Mouse (Mus musculus) lung, embryonic 14.5 days (tissue): Measurements from ENCODE around the gene Lce1d. TPM values are rescaled to one million over a fixed set of nuclear protein-coding genes. Genes with fewer than 3 reads are reported as not detected.
"Not testable (repeated sequence)": the region's sequence is repeated elsewhere in the genome, so short reads cannot be mapped to it uniquely, and the experiment has no call there.

Source experiments
- ATAC-seq: fragments of 200-750 bp; cut with Nextera tagmentation; 2 replicates; pipeline ENCODE4 v1.8.0; 2017; ENCODE audit warnings: mild to moderate bottlenecking, moderate TSS enrichment, moderate library complexity; ENCODE audit not compliant: insufficient read depth
- DNase-seq: peaks from one replicate; pipeline ENCODE4 v3.0.0-alpha.2; 2015
- H3K27ac ChIP-seq: fragments of 300-500 bp; sonication (generic); 2 replicates; pipeline ENCODE4 v1.5.1; 2014; ENCODE audit warnings: low read depth, mild to moderate bottlenecking, moderate library complexity
- H3K27me3 ChIP-seq: fragments of 300-500 bp; sonication (generic); 2 replicates; pipeline ENCODE4 v1.6.1; 2014; ENCODE audit warnings: low read length, control low read depth; ENCODE audit not compliant: insufficient read depth
- H3K36me3 ChIP-seq: fragments of 300-500 bp; sonication (generic); 2 replicates; pipeline ENCODE4 v1.6.1; 2014; ENCODE audit warnings: control low read depth; ENCODE audit not compliant: insufficient read depth
- H3K4me1 ChIP-seq: fragments of 300-500 bp; sonication (generic); 2 replicates; pipeline ENCODE4 v1.6.1; 2014; ENCODE audit warnings: antibody characterized with exemption, control low read depth; ENCODE audit not compliant: insufficient read depth
- H3K4me2 ChIP-seq: fragments of 300-500 bp; sonication (generic); 2 replicates; pipeline ENCODE4 v1.6.1; 2014; ENCODE audit warnings: mild to moderate bottlenecking
- H3K4me3 ChIP-seq: fragments of 300-500 bp; sonication (generic); 2 replicates; pipeline ENCODE4 v1.5.1; 2014; ENCODE audit warnings: low read depth, low read length
- H3K9ac ChIP-seq: fragments of 300-500 bp; sonication (generic); 2 replicates; pipeline ENCODE4 v1.6.1; 2014
- H3K9me3 ChIP-seq: fragments of 300-500 bp; sonication (generic); 2 replicates; pipeline ENCODE4 v1.6.1; 2016; ENCODE audit warnings: low read depth, low read length, control low read depth
- CTCF ChIP-seq: IDR thresholded peaks from 2 replicates; pipeline ENCODE4 v1.5.1; 2016; ENCODE audit warnings: antibody characterized with exemption, low read depth
- WGBS: fragments of 180-500 bp; shearing (Covaris S2); extraction: QIAGEN DNeasy Blood & Tissue Kit; methylation state at CpG from one replicate; pipeline ENCODE4 v1.1.7; 2014; 5-methylcytosine and 5-hydroxymethylcytosine counted together
- polyA plus RNA-seq: library from polyadenylated mRNA; unstranded; fragments of >200 nt; fragmentation: Nextera tagmentation; extraction: Ambion mirVana; gene quantifications from 2 replicates; pipeline ENCODE4 v1.2.1, GENCODE M21; 2014

Gene Lce1d
- polyA plus RNA-seq = not detected in 2 replicates

DNA sequence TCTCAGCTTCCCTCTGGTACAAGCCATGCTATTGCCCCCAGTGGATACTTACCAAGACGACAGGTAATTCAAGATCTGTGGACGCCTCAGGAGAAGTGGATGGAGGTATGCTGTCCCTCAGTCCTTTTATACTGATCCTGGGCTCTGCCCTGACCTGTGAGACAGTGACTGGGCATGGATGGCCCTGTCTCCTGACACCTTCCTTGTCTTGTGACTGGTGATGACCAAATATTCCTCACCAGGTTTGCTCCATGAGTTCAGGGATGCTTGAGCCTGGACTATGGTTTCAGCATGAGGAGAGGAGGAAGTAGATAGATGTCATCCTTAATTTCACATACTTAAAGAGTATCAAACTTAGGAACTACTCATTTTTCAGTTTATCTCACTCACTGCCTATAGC, at the start of gene Lce1d:
TSS of gene Lce1d (minus strand) at position 101 of the 400 bp plus-strand sequence.
- Histone ChIP-seq H3K27ac (no peak within 1 kb of the TSS), H3K4me2 (no peak within 1 kb of the TSS), H3K9me3 (no peaks in the 10 kb centered on the region), H3K27me3 (no peaks in the 10 kb centered on the region), H3K9ac (no peak within 1 kb of the TSS), H3K4me3 (no peak within 1 kb of the TSS), H3K4me1 (no peaks in the 10 kb centered on the region), H3K36me3 (no peaks in the 10 kb centered on the region)
- ATAC-seq (no peak), DNase-seq (no peak)
- TF ChIP-seq CTCF = no peak
- WGBS = 63% methylated on average over 2 of the region's 2 CpGs

DNA sequence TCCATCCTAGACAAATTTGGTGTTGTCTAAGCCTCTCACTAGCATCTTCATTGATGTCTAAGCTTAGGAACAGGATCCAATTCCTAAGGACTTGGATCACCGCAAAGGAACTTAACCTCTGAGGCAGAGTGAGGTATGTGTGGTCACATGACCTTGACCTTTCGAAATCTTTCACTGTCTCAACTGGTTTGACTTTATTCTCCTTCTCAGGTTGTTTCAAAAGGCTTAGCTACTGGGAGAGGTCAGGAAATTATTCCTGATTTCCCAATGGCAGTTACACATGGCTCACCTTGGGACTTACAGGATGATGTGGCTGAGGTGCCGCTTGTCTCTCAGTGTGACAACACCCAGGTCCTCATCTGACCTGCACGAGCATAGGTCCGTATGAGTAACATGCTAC, 35.6 kb upstream of the Lce1d start:
- no peaks in the 10 kb centered on the region for H3K36me3 ChIP-seq
- no peak overlapping the region for H3K9ac ChIP-seq
- DNase-seq (no peak), ATAC-seq (no peak)
- 76% methylated on average over 5 of the region's 5 CpGs for WGBS
- H3K4me2 ChIP-seq = no peak overlapping the region
- H3K27me3 ChIP-seq = no peaks in the 10 kb centered on the region
- TF ChIP-seq CTCF = no peak
- H3K4me3 ChIP-seq = no peak overlapping the region
- H3K4me1 ChIP-seq = no peaks in the 10 kb centered on the region
- H3K9me3 ChIP-seq = no peaks in the 10 kb centered on the region
- no peak overlapping the region for H3K27ac ChIP-seq

DNA sequence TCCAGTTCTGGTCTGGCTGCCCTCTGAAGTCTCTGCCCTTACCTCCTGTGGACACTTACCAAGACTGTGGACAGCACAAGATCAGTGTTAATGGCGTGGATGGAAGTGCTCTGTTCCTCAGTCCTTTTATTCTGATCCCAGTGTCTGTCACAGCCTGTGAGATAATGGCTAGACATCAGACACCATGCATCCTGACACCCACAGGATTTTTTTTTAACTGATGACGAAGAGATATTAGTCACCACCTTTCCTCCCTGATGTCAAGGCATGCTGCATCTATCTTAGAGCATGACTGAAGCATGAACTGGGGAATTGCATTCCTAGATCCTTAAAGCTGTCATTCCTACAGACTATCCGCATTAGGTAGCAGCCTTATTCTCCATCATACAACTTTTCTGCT, 33.2 kb upstream of the Lce1d start, which contains the start of gene Lce1f:
TSS of gene Lce1f (minus strand) at position 101 of the 400 bp plus-strand sequence.
- no peak within 1 kb of the TSS for H3K9ac ChIP-seq
- no peaks in the 10 kb centered on the region for H3K27me3 ChIP-seq
- no peak within 1 kb of the TSS for H3K4me3 ChIP-seq
- H3K36me3 ChIP-seq = no peaks in the 10 kb centered on the region
- no peak for DNase-seq
- no peaks in the 10 kb centered on the region for H3K4me1 ChIP-seq
- no peak for TF ChIP-seq CTCF
- ATAC-seq = no peak
- H3K27ac ChIP-seq = no peak within 1 kb of the TSS
- WGBS = 68% methylated on average over 3 of the region's 3 CpGs
- H3K4me2 ChIP-seq = no peak within 1 kb of the TSS
- no peaks in the 10 kb centered on the region for H3K9me3 ChIP-seq

DNA sequence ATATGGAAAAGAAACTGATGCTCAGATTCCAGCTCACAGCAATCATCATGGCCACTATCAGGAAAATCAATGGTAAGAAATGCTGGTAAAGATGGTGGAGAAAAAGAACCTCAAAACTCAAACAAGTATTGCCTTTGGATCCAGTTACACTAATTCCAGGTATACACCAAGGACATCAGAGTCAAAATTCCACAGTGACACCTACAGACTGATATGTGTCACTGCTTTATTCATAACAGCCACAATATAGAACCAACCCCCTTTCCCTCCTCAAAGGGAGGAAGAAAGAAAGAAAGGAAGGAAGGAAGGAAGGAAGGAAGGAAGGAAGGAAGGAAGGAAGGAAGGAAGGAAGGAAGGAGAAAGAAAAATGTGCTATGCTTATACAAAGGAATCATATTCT, 28.1 kb upstream of the Lce1d start:
- no peak overlapping the region for H3K4me3 ChIP-seq
- H3K4me2 ChIP-seq = no peak overlapping the region
- H3K4me1 ChIP-seq = no peaks in the 10 kb centered on the region
- ATAC-seq = no peak
- DNase-seq = peak; percentile 4
- no peaks in the 10 kb centered on the region for H3K36me3 ChIP-seq
- no peak overlapping the region for H3K9ac ChIP-seq
- no peaks in the 10 kb centered on the region for H3K9me3 ChIP-seq
- peak; percentile 26; the same call in 1 of the 2 replicates for TF ChIP-seq CTCF
- no peak overlapping the region for H3K27ac ChIP-seq
- no peaks in the 10 kb centered on the region for H3K27me3 ChIP-seq

DNA sequence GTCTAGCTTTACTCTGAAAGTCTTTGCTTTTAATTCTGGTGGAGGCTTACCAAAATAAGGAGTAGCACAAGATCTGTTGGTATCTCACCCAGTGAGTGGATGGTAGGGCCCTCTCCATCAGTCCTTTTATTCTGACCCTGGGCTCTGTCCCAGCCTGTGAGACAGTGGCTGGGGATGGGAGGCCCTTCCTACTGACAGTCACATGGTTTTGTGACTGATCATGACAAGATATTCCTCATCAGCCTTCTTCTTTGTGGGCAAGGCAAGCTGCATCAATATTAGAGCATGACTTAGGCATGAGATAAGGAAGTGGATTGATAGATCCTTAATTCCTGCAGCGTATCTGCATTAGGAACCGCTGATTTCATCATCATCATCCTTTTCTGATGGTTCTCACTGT, 22.0 kb upstream of the Lce1d start, which contains the start of gene Lce1e:
TSS of gene Lce1e (minus strand) at position 101 of the 400 bp plus-strand sequence.
- Histone ChIP-seq H3K9ac (no peak within 1 kb of the TSS), H3K4me3 (no peak within 1 kb of the TSS), H3K9me3 (no peaks in the 10 kb centered on the region), H3K4me2 (no peak within 1 kb of the TSS), H3K27me3 (no peaks in the 10 kb centered on the region), H3K36me3 (no peaks in the 10 kb centered on the region), H3K27ac (no peak within 1 kb of the TSS), H3K4me1 (no peaks in the 10 kb centered on the region)
- TF ChIP-seq CTCF = no peak
- DNase-seq (no peak), ATAC-seq (no peak)
- 78% methylated on average over 2 of the region's 2 CpGs for WGBS

DNA sequence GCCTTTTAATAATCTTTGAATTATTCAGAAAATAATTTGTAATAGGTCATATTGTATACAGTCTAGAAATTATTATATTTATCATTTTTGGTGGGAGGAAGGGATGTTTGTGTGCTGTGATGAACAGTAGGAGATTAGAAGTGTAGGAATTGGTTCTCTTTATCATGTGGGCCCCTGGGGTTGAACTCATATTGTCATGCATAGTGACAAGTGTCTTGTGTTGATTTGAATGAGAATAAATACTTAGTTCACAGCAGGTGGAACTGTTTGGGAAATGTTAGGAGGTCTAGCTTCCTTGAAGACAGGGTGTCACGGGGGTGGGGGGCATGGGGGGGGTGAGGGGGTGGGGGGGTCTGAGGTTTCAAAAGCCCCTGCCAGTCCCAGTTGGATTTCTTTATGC, 7.6 kb upstream of the Lce1d start:
- no peak for ATAC-seq
- no peaks in the 10 kb centered on the region for H3K27me3 ChIP-seq
- no peak overlapping the region for H3K9ac ChIP-seq
- no peaks in the 10 kb centered on the region for H3K36me3 ChIP-seq
- no peak overlapping the region for H3K4me2 ChIP-seq
- no peak overlapping the region for H3K27ac ChIP-seq
- no peak overlapping the region for H3K4me3 ChIP-seq
- no peaks in the 10 kb centered on the region for H3K4me1 ChIP-seq
- no peak for DNase-seq
- H3K9me3 ChIP-seq = no peaks in the 10 kb centered on the region
- 20% methylated on average over 1 of the region's 1 CpGs for WGBS
- TF ChIP-seq CTCF = no peak

DNA sequence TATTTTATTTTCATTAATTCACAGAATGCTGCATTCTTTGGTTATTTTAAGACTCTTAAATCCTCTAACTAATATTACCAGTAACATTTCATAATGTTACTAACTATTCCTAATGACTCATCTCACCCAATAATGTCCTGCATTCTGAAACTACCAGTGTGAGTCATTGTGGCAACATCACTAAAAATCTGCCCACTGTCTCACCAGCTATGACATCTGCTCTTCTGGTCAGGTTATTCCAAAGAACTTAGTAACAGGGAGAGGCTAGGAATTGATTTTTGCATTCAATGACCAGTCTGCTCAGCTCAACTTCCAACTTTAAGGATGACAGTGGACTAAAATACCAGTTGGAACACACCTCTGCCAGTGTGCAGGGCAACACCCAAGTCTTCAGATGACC, 4.7 kb upstream of the Lce1d start:
- Histone ChIP-seq H3K4me1 (no peaks in the 10 kb centered on the region), H3K36me3 (no peaks in the 10 kb centered on the region), H3K9ac (no peak overlapping the region), H3K27ac (no peak overlapping the region), H3K4me3 (no peak overlapping the region), H3K4me2 (no peak overlapping the region), H3K9me3 (no peaks in the 10 kb centered on the region), H3K27me3 (no peaks in the 10 kb centered on the region)
- ATAC-seq = no peak
- no peak for TF ChIP-seq CTCF
- no peak for DNase-seq

DNA sequence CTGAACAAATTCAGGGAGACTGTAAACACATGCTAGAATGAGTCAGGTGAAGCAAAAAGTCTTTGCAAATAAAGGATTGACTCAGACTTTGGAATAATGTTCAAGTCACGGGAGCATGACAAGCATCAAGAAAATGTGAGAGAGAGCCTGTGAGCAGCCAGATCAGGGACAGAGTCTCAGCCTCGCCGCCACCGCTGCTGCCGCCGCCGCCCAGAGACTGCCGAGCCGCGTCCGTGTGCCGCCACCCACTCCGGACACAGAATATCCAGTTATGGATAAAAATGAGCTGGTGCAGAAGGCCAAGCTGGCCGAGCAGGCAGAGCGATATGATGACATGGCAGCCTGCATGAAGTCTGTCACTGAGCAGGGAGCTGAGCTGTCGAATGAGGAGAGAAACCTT, 2.1 kb upstream of the Lce1d start:
- 59% methylated on average over 16 of the region's 16 CpGs for WGBS
- H3K9ac ChIP-seq, H3K4me2 ChIP-seq, H3K4me1 ChIP-seq, H3K27me3 ChIP-seq, DNase-seq, H3K9me3 ChIP-seq, H3K4me3 ChIP-seq, H3K27ac ChIP-seq, H3K36me3 ChIP-seq, ATAC-seq: not testable (repeated sequence)
